Comparison of ENCODE assay signal across 18 mouse cellular contexts in genomic region chr15:98683177-98683576, GRCm38 (mm10). TPM values are rescaled to one million over a fixed set of nuclear protein-coding genes. Genes with fewer than 3 reads are reported as not detected.
DNase-seq lines count a peak whose midpoint lies in the region; ATAC-seq and TF ChIP-seq lines count a peak whose summit lies in the region.
"Had no signal": no experiment of that assay in that cellular context is flagged by ENCODE, and none has a peak within 500 bp of the region (broad histone marks: within the 10 kb centered on the region; RNA-seq: fewer than 3 reads in every experiment).

No protein-coding gene starts in this region.

- H3K4me2 ChIP-seq in heart, embryonic 13.5 days: 0 out of 2 replicates have a peak overlapping the region, but pooled peaks have one; percentile 0
- no peak overlapping the region for H3K4me2 ChIP-seq in forebrain, embryonic 13.5 days
- H3K4me2 ChIP-seq: embryonic facial prominence, embryonic 15.5 days; forebrain, embryonic 15.5 days; kidney, embryonic 15.5 days had no signal

- no peak for DNase-seq in heart, postnatal 36 days
- peak; percentile 71 for DNase-seq in 3T3-L1 (ENCODE audit: low read depth, low spot score)
- no peak for DNase-seq in MEL (ENCODE audit: low read depth, low spot score)
- DNase-seq in kidney, postnatal 25 days: no peak
- DNase-seq: cerebellum, adult 11-12 months; lung, postnatal 36 days; midbrain, embryonic 14.5 days; thymus, postnatal 36 days had no signal

- peaks cover 6% of the 10 kb centered on the region for H3K4me1 ChIP-seq in heart, embryonic 13.5 days
- peaks cover 31 to 45% of the 10 kb centered on the region in 2 experiments for H3K4me1 ChIP-seq in MEL (ENCODE audit: control insufficient read depth in 1 of 2, insufficient read depth in 2 of 2, low read length in 2 of 2)
- H3K4me1 ChIP-seq in forebrain, embryonic 13.5 days: no peaks in the 10 kb centered on the region
- H3K4me1 ChIP-seq: embryonic facial prominence, embryonic 15.5 days; forebrain, embryonic 15.5 days had no signal

- TF ChIP-seq POLR2A in MEL (IDR thresholded peaks at IDR 0.05; ENCODE audit: control insufficient read depth in 1 of 2, insufficient read depth in 1 of 2, low read depth in 1 of 2, low read length in 2 of 2, poor library complexity in 1 of 2): no peak

- 45% methylated on average over 10 of the region's 10 CpGs for WGBS in heart, embryonic 13.5 days
- 77% methylated on average over 10 of the region's 10 CpGs for WGBS in forebrain, embryonic 13.5 days

- H3K27me3 ChIP-seq in heart, embryonic 13.5 days (replicated peaks): peaks cover 16% of the 10 kb centered on the region
- no peaks in the 10 kb centered on the region for H3K27me3 ChIP-seq in MEL (ENCODE audit: control insufficient read depth in 1 of 2, insufficient read depth in 2 of 2, low read length in 2 of 2)
- peaks cover 13% of the 10 kb centered on the region for H3K27me3 ChIP-seq in forebrain, embryonic 13.5 days
- H3K27me3 ChIP-seq: forebrain, embryonic 15.5 days had no signal

- no peak overlapping the region for H3K4me3 ChIP-seq in heart, embryonic 13.5 days
- peak overlapping the region in 1 of 2 experiments; percentile 6; a peak in 1 of 4 replicates for H3K4me3 ChIP-seq in MEL (ENCODE audit: control insufficient read depth in 1 of 2, insufficient read depth in 1 of 2, low read depth in 2 of 2, low read length in 2 of 2)
- H3K4me3 ChIP-seq in forebrain, embryonic 13.5 days: no peak overlapping the region
- H3K4me3 ChIP-seq: embryonic facial prominence, embryonic 15.5 days; forebrain, embryonic 15.5 days; kidney, embryonic 15.5 days had no signal

- no peaks in the 10 kb centered on the region; the same call in 1 of the 2 replicates for H3K9me3 ChIP-seq in heart, embryonic 13.5 days
- no peaks in the 10 kb centered on the region for H3K9me3 ChIP-seq in MEL (replicated peaks; ENCODE audit: insufficient read depth, low read length)
- no peaks in the 10 kb centered on the region for H3K9me3 ChIP-seq in forebrain, embryonic 13.5 days (replicated peaks)
- H3K9me3 ChIP-seq: embryonic facial prominence, embryonic 15.5 days; forebrain, embryonic 15.5 days; kidney, embryonic 15.5 days had no signal

- ATAC-seq in heart, embryonic 13.5 days (ENCODE audit: extremely low read depth, insufficient number of reproducible peaks, low FRiP score, low TSS enrichment): no peak; the same call in 1 of the 2 replicates
- peak; percentile 65 for ATAC-seq in megakaryocyte, adult 5-6 weeks (ENCODE audit: poor library complexity, severe bottlenecking)
- ATAC-seq in forebrain, embryonic 13.5 days: no peak
- ATAC-seq in inflammation-experienced regulatory T-cells, adult 6 months: no peak
- ATAC-seq: activated CD4-positive, CD25-positive, alpha-beta regulatory T cell, adult 4 months; forebrain, embryonic 15.5 days had no signal

- TF ChIP-seq CTCF in MEL (IDR thresholded peaks at IDR 0.05 in 2 of 3, conservative IDR thresholded peaks at IDR 0.05 in 1 of 3; ENCODE audit: control insufficient read depth in 1 of 3, insufficient read depth in 1 of 3, low read depth in 2 of 3, low read length in 3 of 3, poor library complexity in 1 of 3, severe bottlenecking in 1 of 3): no peak

- H3K36me3 ChIP-seq in heart, embryonic 13.5 days: no peaks in the 10 kb centered on the region
- H3K36me3 ChIP-seq in MEL (ENCODE audit: control insufficient read depth in 1 of 2, insufficient read depth in 2 of 2, low read length in 2 of 2): peaks cover 0 to 34% of the 10 kb centered on the region in 2 experiments; a peak in 2 of 4 replicates
- no peaks in the 10 kb centered on the region for H3K36me3 ChIP-seq in forebrain, embryonic 13.5 days (ENCODE audit: poor library complexity, severe bottlenecking)
- H3K36me3 ChIP-seq: embryonic facial prominence, embryonic 15.5 days; forebrain, embryonic 15.5 days; kidney, embryonic 15.5 days had no signal

- no peak overlapping the region for H3K9ac ChIP-seq in heart, embryonic 13.5 days
- H3K9ac ChIP-seq in MEL (ENCODE audit: control insufficient read depth, low read depth, low read length, poor library complexity, severe bottlenecking): no peak overlapping the region
- H3K9ac ChIP-seq in forebrain, embryonic 13.5 days: no peak overlapping the region
- H3K9ac ChIP-seq: embryonic facial prominence, embryonic 15.5 days; forebrain, embryonic 15.5 days; kidney, embryonic 15.5 days had no signal

- no peak for TF ChIP-seq RAD21 in MEL (IDR thresholded peaks at IDR 0.05; ENCODE audit: low read depth, low read length)

- TF ChIP-seq EP300 in MEL (IDR thresholded peaks at IDR 0.05; ENCODE audit: low read depth in 1 of 2, low read length in 2 of 2): no peak

- intact Hi-C loops in heart, postnatal 36 days (cut with DNase I): no loop called here

- H3K27ac ChIP-seq in heart, embryonic 13.5 days (replicated peaks): no peak overlapping the region
- no peak overlapping the region; the same call in 1 of the 2 replicates for H3K27ac ChIP-seq in MEL (ENCODE audit: control insufficient read depth, low read depth, low read length)
- no peak overlapping the region for H3K27ac ChIP-seq in forebrain, embryonic 13.5 days
- H3K27ac ChIP-seq: embryonic facial prominence, embryonic 15.5 days; forebrain, embryonic 15.5 days; kidney, embryonic 15.5 days had no signal

- no peaks in the 10 kb centered on the region for H3K79me2 ChIP-seq in MEL (ENCODE audit: control insufficient read depth, insufficient read depth, low read length, poor library complexity)

TF ChIP-seq in MEL, 35 proteins besides CTCF, POLR2A, EP300 and RAD21:
- no peak for TF ChIP-seq BHLHE40 (IDR thresholded peaks at IDR 0.05; ENCODE audit: borderline replicate concordance, low read depth, low read length)
- no peak for TF ChIP-seq GATA1 (IDR thresholded peaks at IDR 0.05; ENCODE audit: low read depth, low read length)
- TF ChIP-seq MAFK (IDR thresholded peaks at IDR 0.05; ENCODE audit: borderline replicate concordance, low read depth, low read length): peak; percentile 96

RNA-seq across cellular contexts. Expression of gene Rnd1, which starts 5.9 kb away (rescaled TPM):
- polyA plus RNA-seq in heart, embryonic 13.5 days (2015; fragmentation: Nextera tagmentation; extraction: Ambion mirVana): 1.3 TPM in 2 replicates
- 1 to 10 TPM; 1.1 to 1.4 TPM for total RNA-seq in heart, postnatal 36 days (2021)
- 5.8 and 6.0 TPM in 2 replicates for total RNA-seq in MEL (2012; rRNA removed)
- polyA plus RNA-seq in MEL (2012; ENCODE audit: insufficient read depth in 1 of 2, insufficient read length in 2 of 2, low read depth in 1 of 2, low replicate concordance in 2 of 2, missing spikeins in 1 of 2): 1 to 10 TPM in 1 of 2 experiments, not detected in 1; 5.5 TPM
- total RNA-seq in megakaryocyte, adult 5-6 weeks (2015): 0.73 and 1.6 TPM in 2 replicates
- 2.9 and 4.3 TPM in 2 replicates for total RNA-seq in megakaryocyte, adult 5-6 weeks (2017)
- 6.3 and 7.0 TPM in 2 replicates for polyA plus RNA-seq in forebrain, embryonic 13.5 days (2015; fragmentation: Nextera tagmentation; extraction: Ambion mirVana)
- polyA plus RNA-seq in inflammation-experienced regulatory T-cells, adult 6 months (2017; shearing (Covaris generic)): 1 to 10 TPM in 1 of 3 experiments, under 1 TPM in 2; 0.94 to 1.8 (median 0.99) TPM

RNA-seq across cellular contexts. Expression of gene Ddx23, which starts 20.5 kb away (rescaled TPM):
- 16.5 and 20.8 TPM in 2 replicates for polyA plus RNA-seq in heart, embryonic 13.5 days (2015; fragmentation: Nextera tagmentation; extraction: Ambion mirVana)
- total RNA-seq in heart, postnatal 36 days (2021): 10 to 100 TPM; 51.5 to 65.1 TPM
- total RNA-seq in MEL (2012; rRNA removed): 193 and 213 TPM in 2 replicates
- 100 to 1,000 TPM; 194 to 252 TPM for polyA plus RNA-seq in MEL (2012; ENCODE audit: insufficient read depth in 1 of 2, insufficient read length in 2 of 2, low read depth in 1 of 2, low replicate concordance in 2 of 2, missing spikeins in 1 of 2)
- 20.2 and 23.4 TPM in 2 replicates for total RNA-seq in megakaryocyte, adult 5-6 weeks (2015)
- 84.3 and 106 TPM in 2 replicates for total RNA-seq in megakaryocyte, adult 5-6 weeks (2017)
- polyA plus RNA-seq in forebrain, embryonic 13.5 days (2015; fragmentation: Nextera tagmentation; extraction: Ambion mirVana): 32.5 and 33.3 TPM in 2 replicates
- 10 to 100 TPM; 15.4 to 37.0 (median 37.0) TPM for polyA plus RNA-seq in inflammation-experienced regulatory T-cells, adult 6 months (2017; shearing (Covaris generic))

RNA-seq across cellular contexts. Expression of gene Ccdc65, which starts 24.8 kb away (rescaled TPM):
- 0.32 and 0.39 TPM in 2 replicates for polyA plus RNA-seq in heart, embryonic 13.5 days (2015; fragmentation: Nextera tagmentation; extraction: Ambion mirVana)
- total RNA-seq in heart, postnatal 36 days (2021): under 1 TPM; 0.33 to 0.42 TPM
- total RNA-seq in MEL (2012; rRNA removed): not detected in 2 replicates
- polyA plus RNA-seq in MEL (2012; ENCODE audit: insufficient read depth in 1 of 2, insufficient read length in 2 of 2, low read depth in 1 of 2, low replicate concordance in 2 of 2, missing spikeins in 1 of 2): under 1 TPM in 1 of 2 experiments, not detected in 1; 0.13 TPM
- total RNA-seq in megakaryocyte, adult 5-6 weeks (2015): not detected in 2 replicates
- total RNA-seq in megakaryocyte, adult 5-6 weeks (2017): not detected in 2 replicates
- 2.1 TPM in 2 replicates for polyA plus RNA-seq in forebrain, embryonic 13.5 days (2015; fragmentation: Nextera tagmentation; extraction: Ambion mirVana)
- not detected for polyA plus RNA-seq in inflammation-experienced regulatory T-cells, adult 6 months (2017; shearing (Covaris generic))
- total RNA-seq: gastrocnemius, adult 8-10 months; hematopoietic stem cell, adult 5-6 weeks had no signal

RNA-seq across cellular contexts. Expression of gene Fkbp11, which starts 44.8 kb away (rescaled TPM):
- polyA plus RNA-seq in heart, embryonic 13.5 days (2015; fragmentation: Nextera tagmentation; extraction: Ambion mirVana): 19.8 and 24.5 TPM in 2 replicates
- total RNA-seq in heart, postnatal 36 days (2021): 1 to 10 TPM; 6.2 to 6.7 TPM
- total RNA-seq in MEL (2012; rRNA removed): 109 and 160 TPM in 2 replicates
- polyA plus RNA-seq in MEL (2012; ENCODE audit: insufficient read depth in 1 of 2, insufficient read length in 2 of 2, low read depth in 1 of 2, low replicate concordance in 2 of 2, missing spikeins in 1 of 2): 100 to 1,000 TPM in 1 of 2 experiments, not detected in 1; 118 TPM
- 0.40 TPM in 1 of 2 replicates, not detected in the other for total RNA-seq in megakaryocyte, adult 5-6 weeks (2015)
- 0.33 and 1.4 TPM in 2 replicates for total RNA-seq in megakaryocyte, adult 5-6 weeks (2017)
- 3.0 and 4.9 TPM in 2 replicates for polyA plus RNA-seq in forebrain, embryonic 13.5 days (2015; fragmentation: Nextera tagmentation; extraction: Ambion mirVana)
- polyA plus RNA-seq in inflammation-experienced regulatory T-cells, adult 6 months (2017; shearing (Covaris generic)): 1 to 10 TPM in 1 of 3 experiments, under 1 TPM in 1, not detected in 1; 0.62 to 1.7 TPM

RNA-seq across cellular contexts. Expression of gene Cacnb3, which starts 52.5 kb away (rescaled TPM):
- 9.5 and 10.8 TPM in 2 replicates for polyA plus RNA-seq in heart, embryonic 13.5 days (2015; fragmentation: Nextera tagmentation; extraction: Ambion mirVana)
- 1 to 10 TPM; 3.3 to 4.0 TPM for total RNA-seq in heart, postnatal 36 days (2021)
- 1.4 TPM in 2 replicates for total RNA-seq in MEL (2012; rRNA removed)
- polyA plus RNA-seq in MEL (2012; ENCODE audit: insufficient read depth in 1 of 2, insufficient read length in 2 of 2, low read depth in 1 of 2, low replicate concordance in 2 of 2, missing spikeins in 1 of 2): 1 to 10 TPM in 1 of 2 experiments, not detected in 1; 8.5 TPM
- 0.04 TPM in 1 of 2 replicates, not detected in the other for total RNA-seq in megakaryocyte, adult 5-6 weeks (2015)
- total RNA-seq in megakaryocyte, adult 5-6 weeks (2017): 0.11 TPM in 1 of 2 replicates, not detected in the other
- polyA plus RNA-seq in forebrain, embryonic 13.5 days (2015; fragmentation: Nextera tagmentation; extraction: Ambion mirVana): 82.1 and 94.8 TPM in 2 replicates
- under 1 TPM in 2 of 3 experiments, not detected in 1; 0.30 to 0.38 TPM for polyA plus RNA-seq in inflammation-experienced regulatory T-cells, adult 6 months (2017; shearing (Covaris generic))
- total RNA-seq: hematopoietic stem cell, adult 5-6 weeks had no signal
